Mouse (Mus musculus): Measurements from ENCODE around the gene Vmn2r101. TPM values are rescaled to one million over a fixed set of nuclear protein-coding genes. Genes with fewer than 3 reads are reported as not detected.

Vmn2r101 gene
- total RNA-seq (2014; fragmentation: Nextera tagmentation), result not detected in 2 replicates
- total RNA-seq (2017), result not detected in 2 replicates

- ATAC-seq (replicated peaks; ENCODE audit: low FRiP score, low TSS enrichment, poor library complexity, severe bottlenecking), result no peak
Measured at GRCm38 (mm10) chr17:19576927-19577326, at the start of gene Vmn2r101. Vmn2r101 (plus strand) TSS chr17:19577227.

GRCm38 (mm10) chr17:19629328-19629727 is 52.3 kb downstream of the Vmn2r101 start:
- no peak for ATAC-seq (replicated peaks; ENCODE audit: low FRiP score, low TSS enrichment, poor library complexity, severe bottlenecking)

GRCm38 (mm10) chr17:19658447-19658846 is 81.4 kb downstream of the Vmn2r101 start:
- ATAC-seq (replicated peaks; ENCODE audit: low FRiP score, low TSS enrichment, poor library complexity, severe bottlenecking), result 0 out of 2 replicates have a peak, but pooled peaks have one; percentile 50

DNA sequence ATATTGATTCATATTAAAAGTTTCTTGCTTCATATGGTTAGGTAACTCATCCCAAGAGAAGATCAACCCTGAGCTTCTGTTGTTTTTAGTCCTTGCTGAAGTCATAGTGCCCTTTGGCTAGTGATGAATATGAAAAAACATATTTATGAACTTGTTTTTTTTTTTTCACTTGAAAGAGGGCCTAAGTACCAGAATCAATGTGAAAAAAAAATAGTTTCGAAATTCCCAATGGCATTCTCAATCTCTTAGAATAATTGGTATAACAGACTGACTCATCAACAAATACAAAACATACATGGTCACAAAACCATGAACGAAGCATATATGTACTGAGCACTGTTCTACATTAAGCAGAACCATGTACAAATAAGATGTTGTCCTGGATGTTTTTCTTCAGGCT is 83.0 kb downstream of the Vmn2r101 start, which contains the start of gene Vmn2r102:
Vmn2r102 (plus strand) TSS at position 301 of the 400 bp plus-strand sequence.
- ATAC-seq (replicated peaks; ENCODE audit: low FRiP score, low TSS enrichment, poor library complexity, severe bottlenecking), result no peak

Other genes with a start within 250 kb of the Vmn2r101 start
- not detected in 2 replicates for gene Vmn2r99, start 215.3 kb upstream of the Vmn2r101 start, total RNA-seq (2014; fragmentation: Nextera tagmentation)
- gene Vmn2r99, start 215.3 kb upstream of the Vmn2r101 start, total RNA-seq (2017), result not detected in 2 replicates
- gene Vmn2r100, start 72.5 kb upstream of the Vmn2r101 start, total RNA-seq (2014; fragmentation: Nextera tagmentation), result not detected in 2 replicates
- gene Vmn2r100, start 72.5 kb upstream of the Vmn2r101 start, total RNA-seq (2017), result not detected in 2 replicates
- gene Vmn2r102, start 83.1 kb downstream of the Vmn2r101 start, total RNA-seq (2014; fragmentation: Nextera tagmentation), result not detected in 2 replicates
- not detected in 2 replicates for gene Vmn2r102, start 83.1 kb downstream of the Vmn2r101 start, total RNA-seq (2017)
- gene Vmn2r103, start 196.1 kb downstream of the Vmn2r101 start, total RNA-seq (2014; fragmentation: Nextera tagmentation), result not detected in 2 replicates
- not detected in 2 replicates for gene Vmn2r103, start 196.1 kb downstream of the Vmn2r101 start, total RNA-seq (2017)

All from megakaryocyte-erythroid progenitor cell, adult 5-6 weeks (primary cell).